Mouse (Mus musculus) limb, embryonic 10.5 days (tissue): ENCODE measurements around the gene Ripor1. TPM values are rescaled to one million over a fixed set of nuclear protein-coding genes. Genes with fewer than 3 reads are reported as not detected.
A peak's percentile ranks its signal among the peaks of the same experiment; 100 is the strongest.

ENCODE experiments used
- DNase-seq: peaks from one replicate; pipeline ENCODE4 v3.0.0-alpha.2; 2017; ENCODE audit warnings: low spot score
- H3K27ac ChIP-seq: fragments of 300-500 bp; sonication (generic); 2 replicates; pipeline ENCODE4 v1.5.1; 2016; ENCODE audit warnings: mild to moderate bottlenecking
- H3K27me3 ChIP-seq: fragments of 300-500 bp; sonication (generic); 2 replicates; pipeline ENCODE4 v1.6.1; 2016; ENCODE audit warnings: low read depth, mild to moderate bottlenecking; ENCODE audit not compliant: poor library complexity, severe bottlenecking
- H3K36me3 ChIP-seq: fragments of 300-500 bp; sonication (generic); 2 replicates; pipeline ENCODE4 v1.6.1; 2016; ENCODE audit warnings: mild to moderate bottlenecking, moderate library complexity
- H3K4me1 ChIP-seq: fragments of 300-500 bp; sonication (generic); 2 replicates; pipeline ENCODE4 v1.6.1; 2016
- H3K4me3 ChIP-seq: fragments of 300-500 bp; sonication (generic); 2 replicates; pipeline ENCODE4 v1.5.1; 2016; ENCODE audit warnings: mild to moderate bottlenecking, moderate library complexity
- H3K9me3 ChIP-seq: fragments of 300-500 bp; sonication (generic); replicated peaks from 2 replicates; pipeline ENCODE4 v1.6.1; 2016; ENCODE audit warnings: mild to moderate bottlenecking
- WGBS: fragments of 180-500 bp; shearing (Covaris S2); methylation state at CpG from one replicate; pipeline ENCODE4 v1.1.7; 2016; 5-methylcytosine and 5-hydroxymethylcytosine counted together
- polyA plus RNA-seq: library from polyadenylated mRNA; unstranded; fragments of >200 nt; fragmentation: Nextera tagmentation; extraction: Ambion mirVana; gene quantifications from 2 replicates; pipeline ENCODE4 v1.2.1, GENCODE M21; 2016

Ripor1 gene
- polyA plus RNA-seq, 1 experiment from 2014 or later = 18.0 TPM

DNA sequence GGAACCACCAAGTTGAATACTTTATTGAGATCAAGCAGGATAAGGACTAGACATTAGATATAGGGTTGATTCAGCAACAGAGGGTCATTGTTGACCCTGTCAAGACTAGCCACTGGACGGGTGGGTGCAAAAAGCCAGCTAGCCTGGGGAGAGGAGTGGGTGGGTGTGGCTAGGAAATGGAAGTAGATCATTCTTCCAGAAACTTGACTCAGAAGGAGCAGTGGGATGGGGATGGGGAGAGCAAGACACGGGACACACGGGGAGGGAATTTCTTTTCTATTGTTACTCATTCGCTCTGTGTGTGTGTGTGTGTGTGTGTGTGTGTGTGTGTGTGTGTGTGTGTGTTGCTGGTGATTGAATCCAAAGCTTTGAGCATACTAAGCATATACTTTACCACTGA is 4.7 kb downstream of the Ripor1 start:
- Histone ChIP-seq H3K27ac (no peak overlapping the region), H3K36me3 (peaks cover 11% of the 10 kb centered on the region), H3K9me3 (no peaks in the 10 kb centered on the region), H3K4me1 (peaks cover 48% of the 10 kb centered on the region), H3K4me3 (no peak overlapping the region), H3K27me3 (peaks cover 34% of the 10 kb centered on the region)
- DNase-seq = no peak
- WGBS = 82% methylated on average over 4 of the region's 4 CpGs

DNA sequence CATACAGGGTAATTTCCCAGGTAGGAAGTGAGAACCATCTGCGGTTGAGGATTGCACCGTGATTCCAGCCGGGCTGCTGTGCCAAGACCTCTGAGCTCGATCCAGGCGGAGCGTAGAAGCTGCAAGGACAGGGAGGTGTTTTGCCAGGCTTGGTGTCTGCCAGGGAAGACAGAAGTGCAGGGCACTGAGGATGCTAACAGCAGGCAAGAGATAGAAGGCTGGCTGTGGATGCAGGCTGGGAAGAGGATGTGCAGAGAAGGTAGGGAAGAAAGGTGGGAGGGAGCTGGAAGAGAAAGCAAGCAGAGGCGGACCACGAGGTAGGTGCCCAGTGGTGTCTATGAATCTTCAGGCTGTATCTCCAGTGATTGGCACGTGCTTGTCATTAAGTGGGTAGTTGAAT is 6.8 kb downstream of the Ripor1 start:
- WGBS = 87% methylated on average over 9 of the region's 9 CpGs
- Histone ChIP-seq H3K27ac (no peak overlapping the region), H3K27me3 (peaks cover 46% of the 10 kb centered on the region), H3K36me3 (peaks cover 32% of the 10 kb centered on the region), H3K4me3 (no peak overlapping the region), H3K4me1 (peaks cover 28% of the 10 kb centered on the region), H3K9me3 (no peaks in the 10 kb centered on the region)
- DNase-seq = no peak

DNA sequence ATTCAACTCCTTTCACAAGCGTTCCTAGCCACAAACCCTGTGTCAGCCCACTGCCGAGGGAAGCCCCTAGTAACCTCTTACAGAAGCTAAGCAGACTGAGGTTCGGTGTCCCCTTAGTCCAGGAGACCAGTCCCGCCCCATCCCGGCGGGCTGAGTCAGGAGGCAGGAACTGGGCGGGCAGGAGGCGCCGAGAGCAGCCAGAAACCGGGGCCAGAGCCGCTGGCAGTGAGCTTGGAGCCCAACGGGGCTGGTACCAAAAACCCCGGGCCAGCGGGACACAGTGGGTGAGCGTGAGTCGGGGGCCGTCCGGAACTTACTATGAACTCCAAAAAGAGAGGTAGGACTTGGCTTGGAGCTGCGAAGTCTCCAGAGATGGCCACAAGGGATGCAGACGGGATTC is 8.0 kb downstream of the Ripor1 start:
- Histone ChIP-seq H3K4me1 (peaks cover 18% of the 10 kb centered on the region), H3K27me3 (peaks cover 46% of the 10 kb centered on the region), H3K36me3 (peaks cover 44% of the 10 kb centered on the region), H3K9me3 (no peaks in the 10 kb centered on the region), H3K4me3 (peak overlapping the region; percentile 69), H3K27ac (no peak overlapping the region; the same call in 1 of the 2 replicates)
- 4% methylated on average over 20 of the region's 20 CpGs for WGBS
- DNase-seq = peak; percentile 53

DNA sequence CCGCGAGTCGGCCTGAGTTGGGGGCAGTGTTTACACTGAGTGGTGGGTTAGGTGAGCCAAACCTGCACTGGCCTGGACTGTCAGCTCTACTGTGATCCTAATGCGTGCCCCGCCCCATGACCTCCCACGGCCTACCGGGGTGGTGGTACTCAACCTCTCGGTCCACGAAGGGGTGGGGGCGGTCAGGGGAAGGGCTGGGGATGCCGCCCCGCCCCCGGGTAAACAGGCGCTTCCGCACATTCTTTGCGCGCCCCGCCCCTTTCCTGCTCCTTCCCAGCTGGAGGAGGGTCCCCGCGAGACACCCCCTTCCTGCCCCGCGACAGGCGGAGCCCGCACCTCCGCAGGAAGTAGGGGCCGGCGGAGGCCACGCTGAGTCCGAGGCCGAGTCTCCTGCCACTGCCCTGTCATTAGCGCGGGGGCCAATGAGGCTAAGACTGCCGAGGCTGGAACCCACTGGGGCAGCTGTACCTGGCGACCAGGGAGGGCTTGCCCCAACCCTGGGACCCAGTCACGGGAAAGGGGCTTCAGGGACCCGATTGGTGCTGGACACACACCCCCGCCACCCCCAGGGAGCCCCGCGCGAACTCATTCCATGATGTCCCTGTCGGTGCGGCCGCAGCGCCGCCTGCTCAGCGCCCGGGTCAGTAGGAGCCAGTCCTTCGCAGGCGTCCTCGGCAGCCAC is 8.9 kb downstream of the Ripor1 start:
- H3K4me3 ChIP-seq = peak overlapping the region; percentile 69
- WGBS = under 1% methylated on average over 50 of the region's 50 CpGs
- peaks cover 53% of the 10 kb centered on the region for H3K36me3 ChIP-seq
- H3K27me3 ChIP-seq = peaks cover 46% of the 10 kb centered on the region
- peak overlapping the region; percentile 50; the same call in 1 of the 2 replicates for H3K27ac ChIP-seq
- DNase-seq = peak; percentile 74
- no peaks in the 10 kb centered on the region for H3K9me3 ChIP-seq
- H3K4me1 ChIP-seq = peaks cover 18% of the 10 kb centered on the region

DNA sequence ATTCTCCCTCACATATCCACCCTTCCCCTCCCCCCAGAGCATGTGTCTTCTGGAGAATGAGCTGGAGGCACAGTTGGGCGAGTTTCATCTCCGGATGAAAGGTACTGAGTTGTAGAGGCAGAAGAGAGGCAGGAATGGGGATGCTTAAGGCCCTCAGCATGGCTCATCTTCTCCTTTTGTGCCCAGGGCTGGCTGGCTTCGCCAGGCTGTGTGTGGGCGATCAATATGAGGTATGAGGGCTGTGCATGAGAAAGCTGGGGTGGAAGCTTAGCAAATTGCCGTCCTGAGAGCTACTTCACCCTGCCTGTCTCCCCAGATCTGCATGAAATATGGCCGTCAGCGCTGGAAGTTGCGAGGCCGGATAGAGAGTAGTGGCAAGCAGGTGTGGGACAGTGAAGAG is 10.9 kb downstream of the Ripor1 start:
- Histone ChIP-seq H3K4me1 (peaks cover 21% of the 10 kb centered on the region), H3K9me3 (no peaks in the 10 kb centered on the region), H3K27ac (no peak overlapping the region), H3K36me3 (peaks cover 68% of the 10 kb centered on the region), H3K27me3 (peaks cover 46% of the 10 kb centered on the region), H3K4me3 (no peak overlapping the region)
- DNase-seq = no peak
- WGBS = 91% methylated on average over 9 of the region's 9 CpGs

DNA sequence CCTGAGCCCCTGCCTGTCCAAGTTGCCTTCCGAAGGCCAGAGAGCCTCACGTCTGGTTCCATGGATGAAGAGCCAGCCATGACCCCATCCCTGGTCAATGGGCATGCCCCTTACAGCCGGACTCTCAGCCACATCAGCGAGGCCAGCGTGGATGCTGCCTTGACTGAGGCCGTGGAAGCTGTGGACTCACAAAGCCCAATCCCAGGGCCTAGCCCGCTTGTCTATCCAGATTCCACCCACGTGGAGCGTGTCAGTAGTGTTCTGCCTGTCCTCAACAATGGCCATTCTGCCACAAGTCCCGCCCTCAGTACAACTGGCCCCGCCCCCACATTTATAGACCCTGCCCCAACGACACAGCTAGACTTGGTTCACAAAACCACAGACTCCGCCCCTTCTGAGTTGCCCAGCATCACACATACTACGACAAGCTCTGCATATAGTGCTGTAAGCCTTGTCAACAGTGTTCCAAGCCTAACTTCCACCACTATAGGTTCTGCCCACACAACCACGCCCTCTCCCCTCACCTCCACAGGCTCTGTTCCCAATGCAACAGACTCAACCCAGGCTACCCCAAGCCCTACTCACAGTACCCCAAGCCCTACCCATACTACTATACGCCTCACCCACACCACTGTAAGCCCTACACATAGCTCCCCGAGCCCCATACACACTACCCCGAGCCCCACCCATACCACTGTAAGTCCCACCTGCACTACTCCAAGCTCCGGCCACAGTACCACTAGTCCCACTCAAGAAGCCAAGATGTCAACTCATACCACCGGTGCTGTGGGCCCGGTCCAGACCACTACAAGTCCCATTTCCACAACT is 12.6 kb downstream of the Ripor1 start:
- Histone ChIP-seq H3K4me3 (no peak overlapping the region), H3K4me1 (peaks cover 34% of the 10 kb centered on the region), H3K36me3 (peaks cover 77% of the 10 kb centered on the region), H3K9me3 (no peaks in the 10 kb centered on the region), H3K27ac (no peak overlapping the region), H3K27me3 (peaks cover 30% of the 10 kb centered on the region)
- no peak for DNase-seq
- 91% methylated on average over 21 of the region's 21 CpGs for WGBS

DNA sequence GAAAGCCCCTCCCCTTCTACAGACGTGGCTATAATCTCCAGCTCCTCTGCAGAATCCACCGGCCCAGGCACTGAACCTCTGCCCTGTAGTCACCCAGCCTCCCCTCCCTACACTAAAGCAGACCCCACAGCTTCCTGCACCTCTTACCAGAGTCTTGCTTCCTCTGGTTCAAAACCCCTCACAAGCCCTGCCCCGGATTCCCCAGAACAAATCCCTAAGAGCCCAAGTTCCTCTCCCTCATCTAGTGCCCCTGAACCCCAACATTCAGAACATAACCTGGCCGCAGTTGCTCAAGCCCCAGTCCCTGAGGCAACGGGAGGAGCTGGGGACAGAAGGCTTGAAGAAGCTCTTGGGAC is 13.2 kb downstream of the Ripor1 start:
- H3K4me1 ChIP-seq = peaks cover 35% of the 10 kb centered on the region
- peak; percentile 27 for DNase-seq
- WGBS = 94% methylated on average over 5 of the region's 5 CpGs
- peaks cover 25% of the 10 kb centered on the region for H3K27me3 ChIP-seq
- peaks cover 77% of the 10 kb centered on the region for H3K36me3 ChIP-seq
- no peak overlapping the region for H3K4me3 ChIP-seq
- no peak overlapping the region for H3K27ac ChIP-seq
- H3K9me3 ChIP-seq = no peaks in the 10 kb centered on the region

DNA sequence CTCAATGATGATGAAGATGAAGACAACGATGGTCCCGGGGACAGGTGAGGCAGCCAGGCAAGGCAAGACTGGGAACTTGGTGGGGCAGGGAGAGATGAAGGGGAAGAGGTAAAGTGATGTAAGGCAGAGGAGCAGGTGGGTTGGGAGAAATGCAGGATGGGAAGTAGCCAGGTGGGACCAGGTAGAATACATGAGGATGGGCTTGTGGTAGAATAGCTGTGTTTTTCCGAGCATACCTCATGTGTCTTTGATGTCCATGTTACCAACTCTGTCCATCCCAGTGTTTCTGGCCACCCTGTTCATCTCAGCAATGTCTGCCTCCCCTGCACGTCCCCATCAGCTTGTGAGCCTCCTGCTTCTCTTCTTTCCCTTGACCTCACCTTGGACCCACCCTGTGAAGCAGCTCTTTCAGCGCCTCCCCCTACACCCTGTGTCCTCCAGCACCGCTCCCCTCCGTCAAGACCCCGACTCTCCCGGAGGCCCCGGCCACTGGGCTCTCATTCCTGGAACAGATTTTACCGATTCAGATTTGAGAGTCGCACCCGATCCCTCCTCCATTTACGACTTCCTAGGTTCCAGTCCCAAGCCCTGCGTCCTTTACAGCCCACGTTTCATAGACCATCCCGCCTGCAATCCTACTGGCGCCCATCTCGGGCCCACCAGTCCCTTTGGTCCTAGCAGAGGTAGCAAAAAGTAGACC is 14.0 kb downstream of the Ripor1 start:
- WGBS = 94% methylated on average over 19 of the region's 19 CpGs
- H3K27me3 ChIP-seq = peaks cover 20% of the 10 kb centered on the region
- H3K4me1 ChIP-seq = peaks cover 36% of the 10 kb centered on the region
- H3K4me3 ChIP-seq = no peak overlapping the region
- no peak overlapping the region for H3K27ac ChIP-seq
- peaks cover 77% of the 10 kb centered on the region for H3K36me3 ChIP-seq
- no peak for DNase-seq
- H3K9me3 ChIP-seq = no peaks in the 10 kb centered on the region

DNA sequence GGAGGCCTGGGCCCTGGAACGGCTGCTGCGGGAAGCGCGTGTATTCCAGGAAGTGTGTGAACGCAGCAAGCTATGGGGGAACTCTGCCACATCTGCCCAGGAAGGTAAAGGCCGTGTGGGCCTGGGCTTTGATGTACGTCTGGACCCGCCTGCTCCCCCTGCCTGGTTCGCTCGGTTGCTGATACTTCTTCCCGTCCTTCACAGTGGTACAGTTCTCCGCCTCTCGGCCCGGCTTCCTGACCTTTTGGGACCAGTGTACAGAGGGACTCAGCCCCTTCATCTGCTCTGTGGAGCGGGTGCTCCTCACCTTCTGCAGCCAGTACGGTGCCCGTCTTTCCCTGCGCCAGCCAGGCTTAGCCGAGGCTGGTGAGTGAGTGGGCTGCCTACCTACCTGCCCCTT is 15.2 kb downstream of the Ripor1 start:
- Histone ChIP-seq H3K36me3 (peaks cover 69% of the 10 kb centered on the region), H3K4me1 (peaks cover 42% of the 10 kb centered on the region), H3K27ac (no peak overlapping the region), H3K9me3 (no peaks in the 10 kb centered on the region), H3K4me3 (no peak overlapping the region), H3K27me3 (peaks cover 8% of the 10 kb centered on the region; the same call in 1 of the 2 replicates)
- 89% methylated on average over 19 of the region's 19 CpGs for WGBS
- DNase-seq = no peak

DNA sequence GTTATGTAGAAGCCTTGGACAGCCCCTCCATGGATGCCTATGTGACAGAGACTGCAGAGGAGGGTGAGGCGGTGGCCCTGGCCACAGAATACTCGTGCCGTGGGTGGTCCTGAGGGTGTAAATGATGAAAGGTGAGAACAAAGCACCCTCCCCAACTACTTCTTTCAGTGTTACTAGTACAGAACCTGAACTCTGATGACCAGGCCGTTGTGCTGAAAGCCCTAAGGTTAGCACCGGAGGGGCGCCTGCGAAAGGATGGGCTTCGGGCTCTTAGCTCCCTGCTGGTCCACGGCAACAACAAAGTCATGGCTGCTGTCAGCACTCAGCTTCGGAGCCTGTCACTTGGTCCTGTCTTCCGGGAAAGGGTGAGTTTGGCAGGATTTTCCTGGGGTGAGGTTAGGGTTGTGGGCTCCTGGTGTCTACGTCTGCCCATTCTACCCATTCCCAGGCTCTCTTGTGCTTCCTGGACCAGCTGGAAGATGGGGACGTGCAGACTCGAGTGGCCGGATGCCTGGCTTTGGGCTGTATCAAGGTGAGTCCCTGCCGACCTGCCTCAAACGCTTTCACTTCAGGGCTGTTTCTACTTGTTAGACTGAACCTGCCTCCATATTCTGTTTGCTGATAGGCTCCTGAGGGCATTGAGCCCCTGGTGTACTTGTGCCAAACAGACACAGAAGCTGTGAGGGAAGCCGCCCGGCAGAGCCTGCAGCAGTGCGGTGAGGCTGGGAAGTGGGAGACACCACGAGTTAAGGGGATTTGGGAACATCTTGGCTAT is 16.1 kb downstream of the Ripor1 start:
- peak; percentile 28 for DNase-seq
- H3K4me1 ChIP-seq = peaks cover 50% of the 10 kb centered on the region
- H3K27me3 ChIP-seq = no peaks in the 10 kb centered on the region
- no peak overlapping the region for H3K27ac ChIP-seq
- 92% methylated on average over 21 of the region's 21 CpGs for WGBS
- peaks cover 60% of the 10 kb centered on the region for H3K36me3 ChIP-seq
- no peaks in the 10 kb centered on the region for H3K9me3 ChIP-seq
- H3K4me3 ChIP-seq = no peak overlapping the region

DNA sequence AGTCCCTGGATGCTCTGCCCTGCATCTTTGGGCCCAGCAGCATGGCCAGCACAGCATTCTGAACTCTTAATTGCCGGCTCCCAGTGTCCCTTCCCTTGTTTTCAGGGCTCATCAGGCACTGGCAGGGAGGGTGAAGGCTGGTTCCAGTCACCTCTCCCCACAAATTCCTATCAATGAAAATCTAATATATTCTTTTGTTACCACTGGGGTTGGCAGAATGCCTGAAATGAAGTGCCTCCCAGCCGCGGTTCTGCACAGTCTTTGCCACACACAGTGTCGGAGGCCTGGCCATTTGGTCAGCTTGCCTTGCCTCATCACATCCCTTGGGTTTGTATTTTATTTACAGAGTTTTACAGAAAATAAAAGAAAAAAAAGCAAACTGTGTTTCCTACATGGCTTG is 16.8 kb downstream of the Ripor1 start:
- Histone ChIP-seq H3K4me1 (peaks cover 50% of the 10 kb centered on the region), H3K27ac (peak overlapping the region; percentile 83), H3K9me3 (no peaks in the 10 kb centered on the region), H3K36me3 (peaks cover 53% of the 10 kb centered on the region), H3K4me3 (peak overlapping the region; percentile 32; the same call in 1 of the 2 replicates), H3K27me3 (no peaks in the 10 kb centered on the region)
- peak; percentile 28 for DNase-seq
- 81% methylated on average over 4 of the region's 4 CpGs for WGBS

DNA sequence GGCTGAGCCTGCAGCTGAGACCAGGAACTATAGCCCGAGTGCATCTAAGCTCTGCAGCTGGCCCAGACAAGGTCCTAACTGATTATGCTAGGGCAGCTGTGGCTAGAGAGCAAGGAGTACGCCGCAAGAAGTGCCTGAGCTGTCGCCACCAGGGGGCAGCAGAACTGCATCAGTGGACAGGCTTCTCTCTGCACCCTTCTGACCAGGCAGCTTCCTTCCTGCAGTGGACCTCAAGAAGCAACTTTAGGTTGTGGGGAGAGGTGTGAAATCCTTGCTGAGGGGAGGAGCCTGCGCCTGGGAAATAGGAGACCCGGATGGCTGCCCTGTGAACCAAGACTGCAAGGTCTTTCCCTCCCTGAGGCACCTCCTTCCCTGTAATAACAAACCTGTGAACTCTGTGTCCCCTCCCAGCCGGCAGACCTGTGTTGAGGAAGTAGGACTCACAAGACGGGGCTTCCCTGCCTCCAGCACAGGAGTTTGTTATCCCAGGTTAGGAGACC is 17.4 kb downstream of the Ripor1 start:
- 2% methylated on average over 8 of the region's 8 CpGs for WGBS
- peaks cover 47% of the 10 kb centered on the region for H3K36me3 ChIP-seq
- H3K27me3 ChIP-seq = no peaks in the 10 kb centered on the region
- H3K4me1 ChIP-seq = peaks cover 50% of the 10 kb centered on the region
- H3K4me3 ChIP-seq = peak overlapping the region; percentile 32
- DNase-seq = peak; percentile 99
- H3K27ac ChIP-seq = peak overlapping the region; percentile 83
- no peaks in the 10 kb centered on the region for H3K9me3 ChIP-seq
